Mouse (Mus musculus) intestine, postnatal 0 days (tissue): Measurements from ENCODE around the gene Zfand2b. TPM values are rescaled to one million over a fixed set of nuclear protein-coding genes. Genes with fewer than 3 reads are reported as not detected.

Experiments used
- ATAC-seq: fragments of 200-750 bp; cut with Nextera tagmentation; 2 replicates; pipeline ENCODE4 v1.8.0; 2017; ENCODE audit warnings: mild to moderate bottlenecking, moderate TSS enrichment, moderate library complexity
- H3K27ac ChIP-seq: fragments of 300-500 bp; sonication (generic); 2 replicates; pipeline ENCODE4 v1.5.1; 2014; ENCODE audit warnings: mild to moderate bottlenecking, low read depth, low read length, moderate library complexity
- H3K27me3 ChIP-seq: fragments of 300-500 bp; sonication (generic); replicated peaks from 2 replicates; pipeline ENCODE4 v1.6.1; 2014; ENCODE audit warnings: low read length, mixed read lengths; ENCODE audit not compliant: control insufficient read depth, insufficient read depth
- H3K36me3 ChIP-seq: fragments of 300-500 bp; sonication (generic); 2 replicates; pipeline ENCODE4 v1.6.1; 2014; ENCODE audit warnings: mild to moderate bottlenecking, moderate library complexity; ENCODE audit not compliant: control insufficient read depth, insufficient read depth
- H3K4me1 ChIP-seq: fragments of 300-500 bp; sonication (generic); replicated peaks from 2 replicates; pipeline ENCODE4 v1.6.1; 2014; ENCODE audit warnings: antibody characterized with exemption, low read length, mixed read lengths; ENCODE audit not compliant: control insufficient read depth, insufficient read depth
- H3K4me2 ChIP-seq: fragments of 300-500 bp; sonication (generic); replicated peaks from 2 replicates; pipeline ENCODE4 v1.6.1; 2014; ENCODE audit warnings: low read depth, mild to moderate bottlenecking, moderate library complexity
- H3K4me3 ChIP-seq: fragments of 300-500 bp; sonication (generic); 2 replicates; pipeline ENCODE4 v1.5.1; 2014; ENCODE audit warnings: low read depth, low read length
- H3K9ac ChIP-seq: fragments of 300-500 bp; sonication (generic); 2 replicates; pipeline ENCODE4 v1.6.1; 2014; ENCODE audit warnings: mild to moderate bottlenecking, low read depth, low read length
- H3K9me3 ChIP-seq: fragments of 300-500 bp; sonication (generic); 2 replicates; pipeline ENCODE4 v1.6.1; 2016; ENCODE audit warnings: mixed run types; ENCODE audit not compliant: control insufficient read depth
- CTCF ChIP-seq: sonication (generic); IDR thresholded peaks from 2 replicates; pipeline ENCODE4 v1.5.1; 2016; ENCODE audit warnings: low read depth, mild to moderate bottlenecking, control low read depth, antibody characterized with exemption, moderate library complexity
- WGBS: fragments of 180-500 bp; shearing (Covaris S2); extraction: QIAGEN DNeasy Blood & Tissue Kit; methylation state at CpG from one replicate; pipeline ENCODE4 v1.1.7; 2014; 5-methylcytosine and 5-hydroxymethylcytosine counted together
- polyA plus RNA-seq: library from polyadenylated mRNA; unstranded; fragments of >200 nt; fragmentation: Nextera tagmentation; extraction: Ambion mirVana; gene quantifications from 2 replicates; pipeline ENCODE4 v1.2.1, GENCODE M21; 2015

Zfand2b gene
- polyA plus RNA-seq, result 47.5 and 51.2 TPM in 2 replicates

GRCm38 (mm10) chr1:75168472-75169464, at the start of gene Zfand2b:
TSS of gene Zfand2b (plus strand) at chr1:75168646.
- ATAC-seq, result peak; percentile 99
- WGBS, result under 1% methylated on average over 59 of the region's 59 CpGs

GRCm38 (mm10) chr1:75122211-75122610, 46.2 kb upstream of the Zfand2b start:
- H3K4me1 ChIP-seq, result 0 out of 2 replicates have a peak, but pooled peaks cover 5% of the 10 kb centered on the region
- H3K4me2 ChIP-seq, result no peak overlapping the region
- no peaks in the 10 kb centered on the region for H3K9me3 ChIP-seq
- TF ChIP-seq CTCF, result peak; percentile 57
- H3K4me3 ChIP-seq, result no peak overlapping the region
- H3K27me3 ChIP-seq, result no peaks in the 10 kb centered on the region
- no peak overlapping the region for H3K9ac ChIP-seq
- WGBS, result 86% methylated on average over 3 of the region's 3 CpGs
- ATAC-seq, result no peak
- no peaks in the 10 kb centered on the region for H3K36me3 ChIP-seq
- H3K27ac ChIP-seq, result no peak overlapping the region

More at GRCm38 (mm10) chr1:75168472-75169464, at the start of gene Zfand2b:
- Histone ChIP-seq H3K36me3 (peaks cover 39% of the 10 kb centered on the region), H3K4me1 (peaks cover 7% of the 10 kb centered on the region; the same call in 1 of the 2 replicates), H3K27ac (peak within 1 kb of the TSS; percentile 91), H3K9me3 (no peaks in the 10 kb centered on the region), H3K27me3 (no peaks in the 10 kb centered on the region), H3K4me2 (peak within 1 kb of the TSS; percentile 68), H3K9ac (peak within 1 kb of the TSS; percentile 69), H3K4me3 (peak within 1 kb of the TSS; percentile 84)
- 0 out of 2 replicates have a peak, but pooled peaks have one; percentile 32 for TF ChIP-seq CTCF

- Histone ChIP-seq H3K36me3 (no peaks in the 10 kb centered on the region), H3K27ac (peak within 1 kb of the TSS; percentile 97)
- ATAC-seq, result peak; percentile 96
These were observed 43.8 kb upstream of the Zfand2b start, which contains the start of gene Nhej1 for GRCm38 (mm10) chr1:75124346-75125321. TSS of gene Nhej1 (minus strand) at chr1:75125200.

GRCm38 (mm10) chr1:75125418-75125817, 43.0 kb upstream of the Zfand2b start:
- Histone ChIP-seq H3K4me2 (peak overlapping the region; percentile 69), H3K9me3 (no peaks in the 10 kb centered on the region), H3K9ac (peak overlapping the region; percentile 43), H3K27ac (peak overlapping the region; percentile 97), H3K4me3 (peak overlapping the region; percentile 51), H3K4me1 (0 out of 2 replicates have a peak, but pooled peaks cover 5% of the 10 kb centered on the region), H3K36me3 (no peaks in the 10 kb centered on the region), H3K27me3 (no peaks in the 10 kb centered on the region)
- TF ChIP-seq CTCF, result no peak
- ATAC-seq, result no peak
- WGBS, result 23% methylated on average over 5 of the region's 5 CpGs

More at GRCm38 (mm10) chr1:75124346-75125321, 43.8 kb upstream of the Zfand2b start, which contains the start of gene Nhej1:
- Histone ChIP-seq H3K9ac (peak within 1 kb of the TSS; percentile 43), H3K27me3 (no peaks in the 10 kb centered on the region), H3K4me2 (peak within 1 kb of the TSS; percentile 69), H3K9me3 (no peaks in the 10 kb centered on the region), H3K4me3 (peak within 1 kb of the TSS; percentile 51), H3K4me1 (0 out of 2 replicates have a peak, but pooled peaks cover 5% of the 10 kb centered on the region)
- WGBS, result 1% methylated on average over 56 of the region's 56 CpGs
- TF ChIP-seq CTCF, result peak; percentile 91

- no peaks in the 10 kb centered on the region for H3K27me3 ChIP-seq
- no peaks in the 10 kb centered on the region for H3K36me3 ChIP-seq
- no peaks in the 10 kb centered on the region for H3K9me3 ChIP-seq
- no peak overlapping the region for H3K4me2 ChIP-seq
- H3K27ac ChIP-seq, result no peak overlapping the region
- TF ChIP-seq CTCF, result no peak
- no peak overlapping the region for H3K9ac ChIP-seq
- H3K4me1 ChIP-seq, result 0 out of 2 replicates have a peak, but pooled peaks cover 5% of the 10 kb centered on the region
- WGBS, result 45% methylated on average over 3 of the region's 3 CpGs
- no peak for ATAC-seq
- no peak overlapping the region for H3K4me3 ChIP-seq
These were observed 39.8 kb upstream of the Zfand2b start for GRCm38 (mm10) chr1:75128641-75129040.
